Mouse (Mus musculus): ENCODE data around the gene Necap2.
A peak's percentile ranks its signal among the peaks of the same experiment; 100 is the strongest.

Necap2 gene

DNA sequence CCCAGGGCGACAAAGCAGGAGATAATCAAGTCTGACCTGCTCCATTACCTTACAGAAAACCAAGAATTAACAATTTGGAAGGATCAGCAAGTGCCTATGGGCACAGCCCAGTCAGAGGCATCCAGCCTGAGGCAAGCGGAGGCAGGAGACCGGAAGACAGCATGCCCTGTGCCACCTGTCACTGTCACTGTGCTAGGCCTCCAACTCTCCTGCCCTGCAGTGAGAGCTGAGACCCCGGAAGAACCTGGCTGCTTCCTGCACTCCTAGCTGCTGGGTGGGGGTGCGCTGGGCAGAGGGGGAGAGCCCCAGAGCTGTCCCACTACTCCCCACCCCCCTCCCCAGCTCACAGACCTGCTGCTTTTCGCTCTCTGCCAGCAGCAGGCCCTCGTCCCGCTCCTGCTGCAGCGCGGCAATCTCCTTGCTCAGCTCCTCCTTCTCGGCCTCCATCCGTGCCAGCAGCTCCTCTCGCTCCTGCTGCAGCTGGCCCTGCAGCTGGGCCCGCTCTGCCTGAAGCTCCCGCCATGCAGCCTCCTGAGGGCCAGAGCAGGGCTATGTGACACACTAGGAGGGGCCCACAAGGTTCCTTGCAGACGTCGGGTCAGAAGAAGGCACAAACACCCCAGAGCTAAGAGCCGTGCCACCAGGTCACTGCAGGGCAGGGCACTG is 47.5 kb downstream of the Necap2 start:
- DNase-seq, result no peak

DNA sequence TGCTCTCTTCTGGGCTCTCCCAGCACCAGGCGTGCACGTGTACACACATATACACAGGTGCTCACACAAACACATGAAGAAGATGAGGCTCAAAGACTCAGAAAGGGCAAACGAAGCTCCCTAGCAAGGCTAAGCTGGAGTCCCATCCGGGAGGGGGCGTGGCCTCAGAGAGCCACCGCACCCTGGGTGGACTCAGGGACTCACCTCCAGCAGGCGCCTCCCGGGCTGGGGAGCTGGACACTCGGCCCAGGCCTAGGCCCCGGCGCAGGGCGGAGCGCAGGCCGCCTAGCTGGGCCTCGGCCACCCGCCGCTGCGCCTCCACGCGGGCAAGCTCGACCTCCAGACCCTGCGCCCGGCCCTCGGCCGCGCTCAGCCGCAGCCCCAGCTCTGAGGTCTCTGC is 53.2 kb downstream of the Necap2 start:
- no peak for DNase-seq

DNA sequence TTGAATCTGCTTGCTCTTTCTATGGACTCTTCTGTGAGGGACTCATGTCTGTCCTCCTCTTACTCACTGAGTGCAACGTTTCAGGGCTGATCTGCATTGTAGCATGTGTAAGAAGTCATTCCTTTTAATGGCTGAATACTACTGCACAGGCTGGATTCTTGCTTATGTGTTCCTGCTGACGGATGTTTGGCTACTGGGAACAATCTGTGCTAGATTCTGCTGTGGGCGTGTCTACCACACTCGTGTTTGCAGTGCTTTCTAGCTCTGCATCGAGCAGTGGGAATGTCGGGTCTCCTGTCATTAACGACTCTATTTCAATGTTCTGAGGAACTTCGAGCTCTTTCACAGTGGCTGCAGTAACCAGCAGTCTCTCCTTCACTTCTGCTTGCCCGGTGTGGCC is 54.1 kb downstream of the Necap2 start:
- DNase-seq, result no peak

DNA sequence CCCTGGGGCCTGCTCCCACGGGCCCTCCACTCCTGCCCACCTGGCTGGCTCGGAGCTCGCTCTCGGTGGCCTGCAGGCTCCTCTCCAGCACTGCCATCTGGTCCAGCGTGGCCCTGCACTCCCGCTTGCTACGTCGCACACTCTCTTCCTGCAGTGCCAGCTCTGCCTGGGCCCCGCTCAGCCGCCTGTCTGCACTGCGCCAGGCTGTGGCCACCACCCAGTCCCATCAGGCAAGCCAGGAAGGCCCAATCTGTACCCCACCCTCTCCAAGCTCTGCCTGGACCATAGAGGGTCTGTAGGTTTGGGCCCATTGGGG is 56.6 kb downstream of the Necap2 start:
- DNase-seq, result no peak

DNA sequence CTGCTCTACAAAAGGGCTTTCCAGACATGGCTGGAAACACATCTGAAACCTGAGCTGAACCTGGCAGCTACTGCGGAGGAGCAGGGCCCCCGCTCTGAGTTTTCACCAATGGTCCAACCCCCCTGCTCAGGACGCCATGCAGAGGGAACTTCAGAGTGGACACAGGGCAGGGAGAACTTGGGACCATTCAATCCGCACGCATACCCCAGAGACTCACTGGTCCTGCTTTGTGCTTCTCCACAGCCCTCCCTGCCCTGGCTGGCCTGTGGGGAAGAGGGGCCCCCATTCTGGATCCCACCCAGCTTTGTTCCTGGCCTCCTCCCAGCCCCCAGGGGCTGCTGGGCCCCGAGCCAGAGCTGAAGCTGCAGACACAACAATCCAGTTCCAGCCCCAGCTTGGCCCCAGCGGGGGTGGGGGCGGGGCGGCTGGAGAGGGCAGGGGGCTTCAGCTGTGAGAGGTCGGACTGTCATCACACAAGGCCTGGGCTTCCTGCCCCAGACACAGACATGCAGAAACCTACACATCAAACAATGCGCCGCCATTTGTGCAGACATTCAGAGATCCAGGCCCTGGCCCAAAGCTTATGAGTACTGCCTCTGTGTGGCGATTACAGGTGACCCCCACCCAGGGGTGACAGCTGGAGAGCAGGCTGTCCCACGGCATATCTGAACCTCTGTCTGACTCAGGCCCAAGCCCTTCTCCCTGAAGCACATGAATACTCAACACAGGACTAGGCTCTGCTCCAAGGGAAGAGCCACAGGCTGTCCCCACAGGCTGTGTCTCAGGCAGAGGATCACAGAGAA is 57.1 kb downstream of the Necap2 start:
- DNase-seq, result peak; percentile 76

DNA sequence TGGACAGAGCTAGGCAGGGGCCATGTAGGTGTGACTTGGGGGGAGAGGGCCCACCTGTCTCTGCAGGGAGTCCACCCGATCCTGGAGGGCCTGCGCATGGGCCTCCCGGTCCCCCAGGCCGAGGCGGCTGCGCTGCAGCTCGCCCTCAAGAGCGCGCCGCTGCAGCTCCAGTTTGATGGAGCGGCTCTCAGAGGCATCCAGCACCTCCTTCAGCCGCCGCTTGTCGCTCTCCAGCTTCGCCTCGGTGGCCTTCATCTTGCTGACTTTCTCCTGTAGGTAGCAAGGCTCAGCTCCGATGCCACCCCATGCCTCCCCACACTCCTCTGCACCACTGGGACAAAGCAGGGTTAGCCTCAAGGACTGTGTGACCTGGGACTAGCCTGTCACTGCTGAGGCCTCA is 57.9 kb downstream of the Necap2 start:
- DNase-seq, result no peak

DNA sequence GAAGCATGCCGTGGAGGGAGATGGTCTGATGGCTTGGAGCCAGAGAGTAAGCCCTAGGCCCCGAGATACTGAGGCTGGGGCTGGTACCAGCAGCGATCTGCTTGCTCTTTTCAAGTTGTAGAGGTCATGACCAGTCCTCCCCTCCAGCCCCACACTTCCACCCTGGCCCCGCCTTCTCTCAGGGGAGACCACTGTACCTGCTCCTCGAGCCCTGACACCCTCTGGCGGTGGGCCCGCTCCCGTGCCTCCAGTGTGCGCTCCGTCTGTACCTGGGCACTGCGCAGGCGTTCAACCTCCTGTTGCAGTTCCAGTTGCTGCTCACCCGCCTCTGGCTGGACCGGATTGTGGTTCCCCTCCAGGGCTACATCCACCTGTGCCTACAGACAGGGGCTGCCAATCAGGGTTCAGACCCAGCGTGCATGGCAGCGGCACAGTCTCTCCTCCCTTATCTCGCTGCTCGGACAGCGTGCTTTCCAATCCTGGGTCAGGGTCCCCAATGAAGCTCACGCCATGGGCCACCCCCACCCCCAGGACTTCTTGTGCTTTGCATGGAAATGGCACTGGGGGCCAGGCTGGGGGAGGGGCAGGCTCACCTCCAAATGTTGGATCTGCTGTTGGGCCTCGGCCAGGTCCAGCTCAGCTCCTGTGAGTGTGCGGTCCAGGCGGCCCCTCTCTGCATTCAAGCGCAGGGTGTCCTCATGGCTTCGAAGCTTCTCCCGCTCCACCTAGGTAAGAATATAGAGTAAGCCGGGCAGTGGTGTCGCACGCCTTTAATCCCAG is 60.3 kb downstream of the Necap2 start:
- no peak for DNase-seq

Measured in embryo, embryonic 11 days (tissue).